Comparison of ENCODE assay signal across 8 mouse cellular contexts in the genomic region with DNA sequence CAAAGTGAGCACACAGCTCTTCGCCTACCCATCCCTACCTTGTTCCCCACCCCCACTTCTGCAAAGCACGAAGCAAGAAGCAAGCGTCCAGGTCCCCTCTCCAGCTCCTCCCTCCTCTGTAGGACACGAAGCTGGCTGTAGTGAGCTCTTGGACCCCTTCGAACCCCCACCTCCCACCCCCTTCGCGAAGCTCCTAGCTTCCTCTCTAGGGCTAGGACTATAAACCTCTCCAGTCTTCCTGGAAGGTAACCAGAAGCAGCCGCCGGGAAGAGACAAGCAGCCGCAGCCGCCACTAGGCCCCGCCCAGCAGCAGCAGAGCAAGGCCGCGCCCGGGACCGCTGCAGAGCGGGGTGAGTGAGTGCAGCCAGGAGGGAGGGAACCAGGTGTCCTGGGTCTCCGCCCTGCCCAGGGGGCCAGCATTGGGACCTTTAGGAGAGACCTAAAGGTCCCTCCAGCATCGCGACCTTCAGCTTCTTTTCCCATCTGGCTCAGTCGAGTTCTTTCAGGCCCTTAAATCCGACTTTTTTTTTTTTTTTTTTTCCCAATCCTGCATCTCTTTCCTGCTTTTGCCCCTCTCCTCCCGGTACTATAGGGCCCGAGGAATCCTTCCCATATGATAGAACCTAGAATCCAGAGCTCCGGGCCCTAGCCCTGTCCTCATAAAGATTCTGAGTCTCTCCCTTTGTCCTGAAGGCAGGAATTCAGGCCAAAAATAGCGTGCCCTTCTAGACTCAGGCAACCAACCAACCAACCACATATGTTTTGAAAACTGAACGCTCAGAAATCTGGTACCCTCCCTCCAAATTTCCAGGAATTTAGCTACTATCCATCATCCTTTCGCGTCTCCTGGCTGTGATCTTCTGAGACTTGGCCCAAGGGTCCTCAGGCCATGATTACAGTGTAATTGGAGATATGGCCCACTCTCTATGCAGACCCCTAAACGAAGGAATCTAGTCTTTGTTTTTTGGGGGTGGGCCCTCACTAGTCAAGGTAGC. TPM values are rescaled to one million over a fixed set of nuclear protein-coding genes. Genes with fewer than 3 reads are reported as not detected.
DNase-seq lines count a peak whose midpoint lies in the region; ATAC-seq and TF ChIP-seq lines count a peak whose summit lies in the region.

A gene (plus strand): TSS at position 105 of the 995 bp plus-strand sequence.
A gene (plus strand): TSS at position 204 of the 995 bp plus-strand sequence.

- TF ChIP-seq POLR2A in olfactory bulb, adult 2 months (IDR thresholded peaks at IDR 0.05; ENCODE audit: insufficient read depth, low read depth, low read length), result peak; percentile 50; the same call in 1 of the 2 replicates

- intact Hi-C loops in heart, postnatal 36 days (cut with DNase I), result loop anchor here (1.0 to 5.0 kb wide), 2 partner anchors 8 to 1208 kb away; no protein-coding TSS in a partner anchor

- peak; percentile 51 for ATAC-seq in forebrain, embryonic 15.5 days (replicated peaks)
- ATAC-seq in lung, embryonic 15.5 days (ENCODE audit: borderline replicate concordance, extremely low read depth, low FRiP score, low TSS enrichment), result peak; percentile 19; the same call in 1 of the 2 replicates

- peaks cover 4% of the 10 kb centered on the region for H3K36me3 ChIP-seq in forebrain, embryonic 15.5 days
- H3K36me3 ChIP-seq in lung, embryonic 15.5 days, result peaks cover 4% of the 10 kb centered on the region

- H3K27ac ChIP-seq in forebrain, embryonic 15.5 days (replicated peaks), result peak within 1 kb of the TSS; percentile 85
- peak within 1 kb of the TSS; percentile 94 for H3K27ac ChIP-seq in layer of hippocampus, adult 2 months
- peak within 1 kb of the TSS; percentile 94 for H3K27ac ChIP-seq in lung, embryonic 15.5 days
- peak within 1 kb of the TSS; percentile 84 for H3K27ac ChIP-seq in olfactory bulb, adult 2 months (ENCODE audit: insufficient read depth, low read depth, low read length)

- WGBS in forebrain, embryonic 15.5 days, result 2% methylated on average over 30 of the region's 30 CpGs
- 3% methylated on average over 30 of the region's 30 CpGs for WGBS in lung, embryonic 15.5 days
- WGBS in olfactory bulb, adult 2 months, result 2% methylated on average over 30 of the region's 30 CpGs

- no peak for TF ChIP-seq CTCF in layer of hippocampus, adult 2 months (conservative IDR thresholded peaks at IDR 0.05)
- no peak for TF ChIP-seq CTCF in olfactory bulb, adult 2 months (IDR thresholded peaks at IDR 0.05; ENCODE audit: insufficient read depth, low read depth, low read length)

- H3K4me2 ChIP-seq in forebrain, embryonic 15.5 days (replicated peaks), result peak within 1 kb of the TSS; percentile 68
- H3K4me2 ChIP-seq in lung, embryonic 15.5 days, result peak within 1 kb of the TSS; percentile 58

- H3K4me3 ChIP-seq in forebrain, embryonic 15.5 days, result peak within 1 kb of the TSS; percentile 66
- peak within 1 kb of the TSS; percentile 79 for H3K4me3 ChIP-seq in layer of hippocampus, adult 2 months
- H3K4me3 ChIP-seq in lung, embryonic 15.5 days, result peak within 1 kb of the TSS; percentile 55
- H3K4me3 ChIP-seq in olfactory bulb, adult 2 months (ENCODE audit: insufficient read depth, low read depth, low read length), result peak within 1 kb of the TSS; percentile 77

- DNase-seq in ES-CJ7 (ENCODE audit: low read depth, low spot score), result peak; percentile 83
- DNase-seq in c-Kit-positive CD71-positive TER-119-positive erythroid progenitor cells, embryonic 14.5 days (ENCODE audit: low spot score), result peak; percentile 38
- DNase-seq in heart, postnatal 36 days, result peak; percentile 85 to 87
- peak; percentile 45 to 59 for DNase-seq in layer of hippocampus, adult 2 months (ENCODE audit: low spot score in 2 of 2)
- peak; percentile 50 to 62 for DNase-seq in thymus, postnatal 10 days (ENCODE audit: low spot score in 2 of 2)

- peaks cover 39% of the 10 kb centered on the region for H3K4me1 ChIP-seq in forebrain, embryonic 15.5 days
- H3K4me1 ChIP-seq in lung, embryonic 15.5 days, result peaks cover 36% of the 10 kb centered on the region
- peaks cover 22% of the 10 kb centered on the region for H3K4me1 ChIP-seq in olfactory bulb, adult 2 months (ENCODE audit: control insufficient read depth, insufficient read depth, low read length)

- H3K9ac ChIP-seq in forebrain, embryonic 15.5 days (replicated peaks), result peak within 1 kb of the TSS; percentile 86
- peak within 1 kb of the TSS; percentile 56 for H3K9ac ChIP-seq in lung, embryonic 15.5 days

- no peaks in the 10 kb centered on the region for H3K9me3 ChIP-seq in forebrain, embryonic 15.5 days
- no peaks in the 10 kb centered on the region for H3K9me3 ChIP-seq in lung, embryonic 15.5 days

- no peaks in the 10 kb centered on the region for H3K27me3 ChIP-seq in forebrain, embryonic 15.5 days
- H3K27me3 ChIP-seq in lung, embryonic 15.5 days, result no peaks in the 10 kb centered on the region

RNA-seq across cellular contexts. Expression of the first gene that starts in this region (rescaled TPM):
- 19.6 and 21.4 TPM in 2 replicates for polyA plus RNA-seq in forebrain, embryonic 15.5 days (2015; fragmentation: Nextera tagmentation; extraction: Ambion mirVana)
- 100 to 1,000 TPM; 160 to 162 TPM for total RNA-seq in heart, postnatal 36 days (2021)
- total RNA-seq in layer of hippocampus, adult 2 months (2021), result 10 to 100 TPM; 52.5 to 60.1 TPM
- 112 and 118 TPM in 2 replicates for polyA plus RNA-seq in lung, embryonic 15.5 days (2015; fragmentation: Nextera tagmentation; extraction: Ambion mirVana)
- polyA plus RNA-seq in olfactory bulb, adult 2 months (2012; ENCODE audit: insufficient read depth, insufficient read length, low replicate concordance, missing spikeins), result not detected in 2 replicates

RNA-seq across cellular contexts. Expression of the second gene that starts in this region (rescaled TPM):
- polyA plus RNA-seq in forebrain, embryonic 15.5 days (2015; fragmentation: Nextera tagmentation; extraction: Ambion mirVana), result 1.5 and 2.0 TPM in 2 replicates
- 1 to 10 TPM; 1.8 to 2.5 TPM for total RNA-seq in heart, postnatal 36 days (2021)
- 100 to 1,000 TPM; 518 to 547 TPM for total RNA-seq in layer of hippocampus, adult 2 months (2021)
- polyA plus RNA-seq in lung, embryonic 15.5 days (2015; fragmentation: Nextera tagmentation; extraction: Ambion mirVana), result 0.16 and 0.32 TPM in 2 replicates
- polyA plus RNA-seq in olfactory bulb, adult 2 months (2012; ENCODE audit: insufficient read depth, insufficient read length, low replicate concordance, missing spikeins), result not detected in 2 replicates

Comparison
In these comparisons a context has a peak if more than half of its experiments do, and no peak if none do; other contexts are left out.
1. Peak in every context shown above with its lines: DNase-seq, ATAC-seq, H3K4me3 ChIP-seq and H3K27ac ChIP-seq.
2. RNA of the second gene that starts in this region (total RNA-seq): 518 to 547 TPM in layer of hippocampus, adult 2 months; 1.8 to 2.5 TPM in heart, postnatal 36 days; every median in the first group is over 100 times any median in the second.